Mouse (Mus musculus) T-helper 17 cell (primary cell): ENCODE measurements around the gene Gtf3c6.

ENCODE experiments used
- in situ Hi-C, 2 experiments: fragments of 300-600 bp; cut with MboI, MseI; formaldehyde crosslinking; loops; 1 replicate in 1 of 2; 2 replicates in 1 of 2; pipeline ENCODE4 v1.15.1; 2025; ENCODE audit warnings: high pct_unique_total_duplicates in 2 of 2

Gtf3c6 gene

DNA sequence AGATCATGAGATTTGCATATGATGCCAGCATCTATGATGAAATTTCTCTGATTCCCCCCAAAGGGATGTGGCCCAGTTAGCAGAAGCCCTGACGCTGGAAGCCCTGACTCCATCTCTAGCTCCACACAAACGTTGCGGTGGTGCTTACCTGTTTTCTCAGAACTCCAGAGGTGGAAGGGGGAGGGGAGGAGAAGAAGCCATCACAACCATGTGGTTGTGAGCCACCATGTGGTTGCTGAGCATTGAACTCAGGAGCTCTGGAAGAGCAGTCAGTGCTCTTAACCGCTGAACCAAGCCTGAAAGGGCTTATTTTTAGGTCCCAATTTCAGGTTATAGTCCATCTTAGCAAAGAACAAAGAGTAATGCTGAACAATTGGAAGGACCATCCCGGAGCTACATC is 2.4 kb upstream of the Gtf3c6 start:
- in situ Hi-C loops: loop anchor here in 1 of 2 experiments (10.0 kb wide), 1 partner anchor 474 kb away; no protein-coding TSS in a partner anchor

DNA sequence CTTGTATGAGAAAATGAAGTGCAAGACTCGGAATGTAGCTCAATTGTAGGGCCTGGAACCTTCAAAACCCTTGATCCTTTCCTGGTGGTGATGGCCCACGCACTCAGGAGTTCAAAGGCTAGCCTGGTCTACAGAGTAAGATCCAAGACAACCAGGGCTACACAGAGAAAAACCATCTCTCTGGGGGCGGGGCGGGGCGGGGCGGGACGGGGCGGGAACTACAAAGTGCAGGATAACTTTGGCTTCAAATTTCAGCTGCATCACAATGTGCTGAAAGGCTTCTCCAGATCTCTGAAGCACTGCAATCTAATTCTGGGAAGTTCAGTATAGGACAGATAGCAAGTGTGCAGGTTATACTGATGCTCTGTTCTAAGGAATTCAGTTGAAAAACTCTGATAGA is 1.6 kb upstream of the Gtf3c6 start:
- in situ Hi-C loops: loop anchor here (5.0 to 10.0 kb wide), 5 partner anchors 43 to 1095 kb away; partner anchors contain the start of genes Amd1 (in 1 of the 2) and Ccn6 (in 1 of the 2)

DNA sequence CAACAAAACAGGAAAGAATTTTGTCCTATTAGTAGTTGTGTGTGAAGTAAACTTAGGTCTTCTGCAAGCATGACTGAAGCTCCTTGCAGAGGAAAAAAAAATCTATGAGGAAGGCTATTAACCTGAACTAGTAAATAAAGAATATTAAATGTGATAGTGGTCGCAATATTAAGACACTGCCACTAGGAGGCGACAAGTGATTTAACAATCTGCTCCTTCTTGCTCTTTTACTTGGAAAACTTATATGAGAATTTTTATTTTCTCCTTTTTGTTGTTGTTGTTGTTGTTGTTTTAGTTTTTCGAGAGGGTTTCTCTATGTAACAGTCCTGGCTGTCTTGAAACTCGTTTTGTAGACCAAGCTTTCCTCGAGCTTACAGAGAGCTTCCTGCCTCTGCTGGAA is 1.1 kb upstream of the Gtf3c6 start:
- in situ Hi-C loops: loop anchor here (5.0 to 10.0 kb wide), 5 partner anchors 43 to 1094 kb away; partner anchors contain the start of genes Amd1 (in 1 of the 2) and Ccn6 (in 1 of the 2)

DNA sequence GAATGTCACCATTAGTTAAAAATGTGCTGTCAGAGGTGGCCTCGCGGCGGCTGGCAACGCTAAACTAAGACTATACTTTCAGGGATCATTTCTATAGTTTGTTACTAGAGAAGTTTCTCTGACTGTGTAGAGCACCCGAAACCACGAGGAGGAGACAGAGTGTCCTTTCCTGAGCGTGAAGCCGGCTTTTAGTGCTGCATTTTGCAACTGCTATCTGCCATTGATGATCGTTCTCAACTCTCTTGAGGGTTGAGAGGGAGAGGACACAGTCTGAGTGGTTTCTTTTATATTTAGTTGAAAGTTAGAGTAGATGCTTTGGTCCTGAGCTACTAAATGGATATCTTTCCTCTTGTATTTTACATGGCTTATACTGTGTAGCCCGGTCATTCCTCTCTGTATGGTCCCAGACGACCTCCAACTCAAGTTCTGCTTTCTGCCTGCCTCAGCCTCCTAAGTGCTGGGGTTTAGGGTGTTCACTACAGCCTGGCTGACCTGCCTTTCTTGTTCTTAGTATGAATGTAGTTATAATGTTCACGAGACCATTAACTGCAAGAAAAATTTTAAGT is 576 bp upstream of the Gtf3c6 start:
- in situ Hi-C loops: loop anchor here (5.0 to 10.0 kb wide), 5 partner anchors 44 to 1094 kb away; partner anchors contain the start of genes Amd1 (in 1 of the 2) and Ccn6 (in 1 of the 2)

DNA sequence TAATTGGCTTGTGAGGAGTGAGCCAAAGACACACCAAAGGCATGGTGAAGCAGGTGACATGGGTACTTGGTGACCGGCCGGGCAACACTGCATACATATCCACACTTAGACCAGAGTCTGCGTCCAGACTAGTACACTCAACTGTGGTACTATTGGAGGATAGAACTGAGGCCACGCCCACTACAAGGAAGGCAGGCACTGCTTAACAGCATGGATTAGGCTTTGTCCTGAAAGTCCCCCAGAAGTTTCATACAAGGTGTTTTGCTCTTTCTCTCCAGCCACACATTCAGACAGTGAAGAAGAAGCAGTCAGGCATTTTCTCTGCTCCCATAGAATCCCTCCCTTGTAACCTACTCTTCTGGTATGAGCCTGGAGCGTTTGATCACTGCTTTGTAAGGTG is 1.2 kb downstream of the Gtf3c6 start:
- in situ Hi-C loops: loop anchor here (5.0 to 10.0 kb wide), 5 partner anchors 46 to 1092 kb away; partner anchors contain the start of genes Amd1 (in 1 of the 2) and Ccn6 (in 1 of the 2)

DNA sequence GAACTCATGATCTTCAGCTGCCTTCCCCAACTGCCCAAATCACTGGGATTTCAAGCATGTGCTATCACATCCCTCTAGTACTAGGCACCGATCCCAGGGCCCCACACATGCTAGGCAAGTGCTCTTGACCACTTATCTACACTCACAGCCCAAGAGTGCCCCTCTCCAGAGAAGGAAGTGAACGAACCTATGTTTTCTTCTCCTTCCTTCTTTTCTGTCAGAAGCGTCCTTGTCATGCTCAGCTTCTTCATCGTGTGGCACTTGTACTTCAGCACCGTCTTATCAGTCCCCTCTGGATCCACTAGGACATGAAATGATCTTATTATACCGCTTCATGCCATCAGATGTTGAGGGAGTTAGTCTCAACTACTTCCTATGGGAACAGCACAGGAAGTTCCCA is 6.9 kb downstream of the Gtf3c6 start:
- in situ Hi-C loops: loop anchor here in 1 of 2 experiments (10.0 kb wide), 1 partner anchor 1086 kb away; the partner anchor contains the start of gene Ccn6

DNA sequence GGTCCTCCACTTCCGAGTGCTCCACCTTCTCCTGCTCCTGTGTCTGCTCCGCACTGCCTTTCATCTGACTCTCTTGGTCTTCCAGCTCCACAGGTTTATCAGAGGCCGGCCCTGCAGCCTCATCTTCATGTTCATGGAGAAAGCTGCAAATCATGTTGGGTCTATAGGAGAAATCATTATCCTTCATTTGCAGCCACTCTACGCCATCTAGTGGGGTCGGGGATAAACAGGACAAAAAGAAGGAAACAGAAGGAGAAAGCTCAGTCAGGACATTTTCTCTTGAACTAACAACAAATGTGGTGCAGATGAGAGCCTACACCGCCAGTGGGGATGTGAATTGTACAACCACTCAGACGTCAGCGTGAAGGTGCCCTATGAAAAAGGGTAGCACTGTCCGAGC is 8.3 kb downstream of the Gtf3c6 start:
- in situ Hi-C loops: loop anchor here in 1 of 2 experiments (10.0 kb wide), 1 partner anchor 1085 kb away; the partner anchor contains the start of gene Ccn6

DNA sequence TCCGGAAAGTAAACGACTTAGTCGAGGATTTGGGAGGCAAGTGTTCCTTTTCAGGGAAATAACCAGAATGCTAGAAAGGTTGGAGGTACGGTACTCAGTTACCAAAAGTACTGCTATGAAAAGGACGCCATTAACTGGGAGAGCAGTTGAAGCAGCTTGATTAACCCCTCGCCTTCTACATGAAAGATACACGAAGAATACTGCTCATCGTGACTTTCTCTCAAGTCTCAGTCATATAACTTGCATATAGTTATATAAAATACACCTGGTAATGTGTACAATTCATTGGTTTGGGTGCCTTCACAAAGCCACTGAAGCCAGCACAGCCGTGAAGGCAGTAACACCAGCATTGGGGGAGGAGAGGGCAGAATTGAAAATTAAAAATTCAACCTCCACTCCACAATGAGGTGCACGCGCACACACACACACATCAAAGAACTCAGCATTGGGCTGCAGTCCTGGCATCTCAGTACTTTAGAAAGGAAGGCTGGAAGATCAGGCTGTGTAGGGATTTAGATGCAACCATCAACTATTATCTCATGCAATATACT is 10.7 kb downstream of the Gtf3c6 start:
- in situ Hi-C loops: no loop called here

DNA sequence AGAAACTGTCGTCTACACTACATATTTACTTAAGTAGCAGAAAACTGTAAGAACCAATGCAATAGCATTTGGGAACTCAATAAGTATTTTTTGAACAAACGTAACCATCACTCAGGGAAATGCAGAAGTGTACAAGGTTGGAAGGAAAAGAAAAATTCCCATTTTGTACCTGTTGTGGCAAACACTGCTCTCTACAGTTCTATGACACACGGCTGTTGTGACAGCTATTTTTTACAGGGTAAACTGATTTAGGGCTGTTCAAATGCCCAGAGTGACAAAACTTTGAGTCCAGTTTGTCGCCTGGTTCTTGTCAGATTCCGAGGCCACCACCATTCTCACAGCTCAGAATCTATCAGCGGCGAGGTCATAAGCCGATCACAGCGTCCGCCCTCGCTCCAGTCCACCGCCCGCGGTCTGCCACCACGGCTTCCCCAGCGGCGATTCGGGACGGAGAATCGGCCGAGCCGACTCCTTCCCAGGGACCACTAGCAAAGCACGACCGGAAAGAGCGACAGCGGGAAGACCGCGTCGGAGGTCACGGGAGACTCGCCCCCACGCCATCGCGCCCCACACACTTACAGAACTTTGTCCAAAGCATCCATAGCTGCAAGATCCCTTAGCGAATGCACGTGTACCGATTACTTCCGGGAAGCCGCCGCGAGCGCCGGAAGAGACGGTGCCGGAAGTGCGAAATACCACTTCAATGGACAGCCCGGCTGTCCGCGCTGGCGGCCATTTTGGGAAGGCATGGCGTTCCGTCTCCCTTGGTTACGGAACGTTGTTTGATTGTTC is 11.3 kb downstream of the Gtf3c6 start, which contains the start of gene Rpf2:
TSS of gene Rpf2 (minus strand) at position 663 of the 792 bp plus-strand sequence.
- in situ Hi-C loops: no loop called here

DNA sequence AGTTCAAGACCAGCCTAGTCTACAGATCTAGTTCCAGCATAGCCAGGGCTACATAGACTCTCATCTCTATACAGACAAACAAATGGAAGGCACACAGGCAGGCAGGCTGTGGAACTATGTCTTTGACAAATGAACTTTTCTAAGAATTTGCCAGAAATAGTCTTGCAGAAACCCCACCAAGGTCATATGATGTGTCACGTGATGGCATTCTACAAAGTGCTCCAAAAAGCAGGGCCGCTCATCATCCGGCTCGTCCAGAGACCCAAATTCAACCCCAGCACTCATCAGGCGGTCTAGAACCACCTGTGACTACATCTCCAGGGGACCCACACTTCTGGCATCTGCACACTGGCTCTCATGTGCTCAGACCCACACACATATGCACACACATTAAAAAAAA is 20.1 kb downstream of the Gtf3c6 start:
- in situ Hi-C loops: no loop called here

DNA sequence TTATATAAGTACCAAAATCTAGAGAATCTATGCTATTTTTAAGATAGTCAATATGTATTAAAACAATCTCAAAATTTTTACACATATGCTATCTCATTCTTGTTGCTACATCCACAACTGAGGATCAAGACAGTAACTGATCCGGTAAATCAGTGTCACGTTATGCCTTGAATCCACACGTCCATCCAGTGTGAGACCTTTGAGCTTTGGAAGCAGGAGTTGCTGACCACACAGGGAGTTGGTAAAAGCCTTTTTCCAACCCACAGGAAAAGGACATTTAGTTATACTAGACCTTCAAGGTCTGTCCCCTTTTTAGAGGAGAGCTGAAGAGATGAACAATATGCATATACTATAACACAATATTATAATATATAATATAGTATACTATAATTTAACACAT is 24.7 kb downstream of the Gtf3c6 start:
- in situ Hi-C loops: no loop called here

DNA sequence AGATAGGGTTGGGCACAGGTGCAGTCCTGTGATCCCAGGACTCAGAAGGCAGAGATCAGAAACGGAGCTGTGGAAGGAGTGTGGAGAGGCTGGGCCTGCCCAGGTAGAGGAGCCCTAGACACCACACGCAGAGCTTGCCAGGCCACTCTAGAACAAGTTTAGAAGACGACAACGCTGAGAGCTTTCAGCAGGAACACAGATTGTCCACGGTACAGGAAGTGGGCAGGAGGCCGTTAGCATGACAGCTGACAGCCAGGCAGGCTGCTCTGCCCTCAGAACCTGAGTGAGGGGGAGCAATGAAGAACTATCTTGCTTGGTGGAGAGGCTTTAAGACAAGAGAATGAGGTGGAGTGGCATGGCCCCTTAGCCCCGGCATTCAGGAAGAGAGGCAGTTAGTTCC is 25.5 kb downstream of the Gtf3c6 start:
- in situ Hi-C loops: no loop called here

DNA sequence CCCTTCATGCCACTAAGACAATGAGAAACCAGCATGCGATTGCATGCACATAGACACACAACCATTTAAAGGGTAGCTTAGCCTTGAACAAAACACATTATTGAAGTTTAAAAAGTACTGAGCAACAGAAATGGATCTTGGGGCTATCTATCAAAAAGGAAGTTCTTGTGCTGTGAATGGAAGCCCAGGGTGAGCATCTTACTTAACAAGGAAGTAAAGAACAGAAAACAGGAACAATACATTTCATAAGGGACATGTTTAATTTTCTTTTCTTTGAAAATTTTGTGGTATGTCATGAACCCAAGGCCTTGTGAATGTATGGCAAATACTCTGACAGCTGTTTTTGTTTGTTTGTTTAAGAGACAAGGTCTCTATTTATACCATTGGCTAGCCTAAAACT is 28.2 kb downstream of the Gtf3c6 start:
- in situ Hi-C loops: no loop called here

DNA sequence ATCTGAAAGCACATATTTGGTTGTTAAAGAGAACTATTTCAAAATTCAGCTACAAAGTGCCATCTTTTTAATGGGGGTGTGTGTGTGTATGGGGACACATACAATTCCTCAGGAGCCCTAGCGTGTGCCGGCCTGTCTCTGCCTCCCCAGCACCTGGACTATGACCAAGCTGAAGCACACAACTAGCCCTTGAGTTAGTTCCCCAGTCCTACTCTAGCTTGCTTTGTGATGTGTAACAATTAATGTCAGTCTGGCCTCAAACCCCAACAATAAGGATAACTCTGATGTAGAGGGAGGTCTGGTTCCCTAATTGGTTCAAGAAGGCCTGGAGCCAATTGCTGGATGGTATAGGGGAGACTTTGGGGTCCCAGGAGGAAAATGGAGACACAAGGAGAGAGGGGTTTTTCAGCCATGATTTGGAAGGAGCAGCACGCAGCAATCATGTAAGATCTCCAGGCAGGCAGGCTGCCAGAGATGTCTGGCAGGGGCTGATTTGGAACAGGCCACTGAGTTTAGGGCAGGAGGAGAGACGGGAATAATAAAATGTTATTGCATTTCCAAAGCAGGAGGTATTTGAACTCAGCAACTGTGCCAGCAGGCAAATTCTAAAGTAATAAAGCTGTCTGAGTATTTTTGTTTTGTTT is 30.1 kb downstream of the Gtf3c6 start:
- in situ Hi-C loops: no loop called here

DNA sequence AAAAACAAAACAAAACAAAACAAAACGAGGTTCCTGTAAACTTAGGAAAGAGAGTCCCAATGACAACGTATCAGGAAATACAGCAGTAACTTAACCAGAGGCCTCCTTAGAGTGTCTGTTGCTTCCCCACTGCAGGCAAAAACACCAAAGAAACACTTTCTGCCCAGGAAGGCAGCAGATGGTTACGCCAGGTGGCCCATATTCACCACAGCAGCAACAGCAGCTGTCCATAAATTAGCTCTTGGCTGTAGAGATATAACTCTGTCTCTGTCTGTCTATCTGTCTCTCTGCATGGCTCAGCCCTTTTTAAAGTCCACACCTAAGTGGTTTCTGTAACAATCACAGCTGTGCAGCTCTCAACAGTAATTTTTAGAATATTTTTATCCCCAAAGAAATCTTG is 39.0 kb downstream of the Gtf3c6 start:
- in situ Hi-C loops: loop anchor here in 1 of 2 experiments (5.0 kb wide), 1 partner anchor 257 kb away; the partner anchor contains the start of gene Mfsd4b3

DNA sequence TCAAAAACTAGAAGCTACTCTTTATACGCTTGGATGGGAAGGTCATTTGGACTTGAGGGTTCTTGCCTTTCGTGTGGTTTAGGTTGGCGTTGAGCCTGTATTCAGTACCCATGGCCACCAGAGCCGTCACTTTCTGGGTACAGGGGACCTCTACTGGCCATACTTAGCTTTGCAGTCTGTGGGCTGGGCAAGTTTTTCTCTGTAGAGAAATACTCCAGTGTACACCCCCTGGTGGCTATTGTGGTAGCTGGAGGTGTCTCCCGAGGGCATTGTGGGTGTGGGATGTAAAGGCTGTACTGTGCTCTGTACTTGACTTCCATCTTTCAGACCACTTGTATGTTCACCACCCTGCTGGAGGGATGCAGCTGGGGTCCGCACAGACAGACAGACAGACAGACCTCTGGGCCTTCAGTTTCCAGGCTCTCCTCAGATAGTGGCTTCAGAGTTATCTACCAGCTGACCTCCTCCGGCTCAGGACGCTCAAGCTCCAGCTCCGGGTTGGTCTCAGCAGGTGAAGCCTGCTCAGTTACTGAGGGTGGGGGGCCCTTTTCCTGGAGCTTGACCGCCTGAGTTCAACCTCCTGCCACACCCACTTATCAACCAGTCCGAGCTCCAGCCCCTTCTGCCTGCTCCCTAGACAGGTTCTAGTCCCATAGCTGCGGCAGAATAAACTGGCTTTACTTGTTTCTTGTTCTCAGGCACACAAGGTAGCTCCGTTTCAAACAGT is 45.3 kb downstream of the Gtf3c6 start:
- in situ Hi-C loops: loop anchor here (5.0 kb wide), 1 partner anchor 160 kb away; no protein-coding TSS in a partner anchor
